Mouse (Mus musculus) cerebellum, postnatal 25 days (tissue): Measurements from ENCODE around the gene Gm21887.
"Not testable (repeated sequence)": the region's sequence is repeated elsewhere in the genome, so short reads cannot be mapped to it uniquely, and the experiment has no call there.

Experiments used
- DNase-seq, 2 experiments: peaks; one replicate each; pipeline ENCODE4 v3.0.0; 2021; ENCODE audit warnings: mixed read lengths in 2 of 2

Gm21887 gene

DNA sequence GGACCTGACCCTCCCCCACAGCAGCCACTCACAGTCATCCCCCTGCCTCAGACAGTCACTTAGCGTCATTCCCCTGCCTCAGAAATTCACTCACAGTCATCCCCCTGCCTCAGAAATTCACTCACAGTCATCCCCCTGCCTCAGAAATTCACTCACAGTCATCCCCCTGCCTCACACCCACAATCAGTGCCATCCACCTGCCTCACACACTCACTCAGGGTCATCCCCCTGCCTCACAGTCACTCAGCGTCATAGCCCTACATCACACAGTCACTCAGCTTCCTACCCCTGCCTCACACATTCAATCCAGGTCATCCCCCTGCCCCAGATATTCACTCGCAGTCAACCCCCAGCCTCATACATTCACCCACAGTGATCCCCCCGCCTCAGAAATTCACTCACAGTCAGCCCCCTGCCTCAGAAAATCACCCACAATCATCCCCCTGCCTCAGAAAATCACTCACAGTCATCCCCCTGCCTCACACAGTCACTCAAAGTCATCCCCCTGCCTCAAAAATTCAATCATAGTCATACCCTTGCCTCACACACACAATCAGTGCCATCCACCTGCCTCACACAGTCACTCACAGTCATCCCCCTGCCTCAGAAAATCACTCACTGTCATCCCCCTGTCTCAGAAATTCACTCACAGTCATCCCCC, 10.8 kb upstream of the Gm21887 start:
- DNase-seq: not testable (repeated sequence)

GRCm38 (mm10) chrX:169999226-169999883, 10.1 kb upstream of the Gm21887 start:
- DNase-seq: peak in 1 of 2 experiments; percentile 48

- DNase-seq: not testable (repeated sequence)
These were observed 9.4 kb upstream of the Gm21887 start for GRCm38 (mm10) chrX:169999912-170000641.

DNA sequence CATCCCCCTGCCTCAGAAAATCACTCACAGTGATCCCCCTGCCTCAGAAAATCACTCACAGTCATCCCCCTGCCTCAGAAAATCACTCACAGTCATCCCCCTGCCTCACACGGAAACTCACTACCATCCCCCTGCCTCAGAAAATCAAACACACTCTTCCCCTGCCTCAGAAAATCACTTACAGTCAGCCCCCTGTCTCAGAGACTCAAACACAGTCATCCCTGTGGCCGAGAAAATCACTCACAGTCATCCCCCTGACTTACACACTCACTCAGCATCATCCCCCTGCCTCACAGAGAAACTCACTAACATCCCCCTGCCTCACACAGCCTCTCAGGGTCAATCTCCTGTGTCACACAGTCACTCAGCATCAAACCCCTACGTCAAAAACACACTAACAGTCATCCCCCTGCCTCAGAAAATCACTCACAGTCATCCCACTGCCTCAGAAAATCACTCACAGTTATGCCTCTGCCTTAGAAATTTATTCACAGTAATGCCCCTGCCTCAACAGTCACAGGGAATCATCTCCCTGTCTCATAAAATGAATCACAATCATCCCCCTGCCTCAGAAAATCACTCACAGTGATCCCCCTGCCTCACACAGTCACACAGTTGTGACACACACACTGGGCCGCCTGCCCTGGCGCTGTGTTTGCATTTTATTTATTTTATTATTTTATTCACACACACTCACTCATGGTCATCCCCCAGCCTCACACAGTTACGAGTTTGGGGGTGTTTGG, 8.6 kb upstream of the Gm21887 start:
- DNase-seq: not testable (repeated sequence)

GRCm38 (mm10) chrX:170001388-170001695, 8.1 kb upstream of the Gm21887 start:
- not testable (repeated sequence) for DNase-seq

DNA sequence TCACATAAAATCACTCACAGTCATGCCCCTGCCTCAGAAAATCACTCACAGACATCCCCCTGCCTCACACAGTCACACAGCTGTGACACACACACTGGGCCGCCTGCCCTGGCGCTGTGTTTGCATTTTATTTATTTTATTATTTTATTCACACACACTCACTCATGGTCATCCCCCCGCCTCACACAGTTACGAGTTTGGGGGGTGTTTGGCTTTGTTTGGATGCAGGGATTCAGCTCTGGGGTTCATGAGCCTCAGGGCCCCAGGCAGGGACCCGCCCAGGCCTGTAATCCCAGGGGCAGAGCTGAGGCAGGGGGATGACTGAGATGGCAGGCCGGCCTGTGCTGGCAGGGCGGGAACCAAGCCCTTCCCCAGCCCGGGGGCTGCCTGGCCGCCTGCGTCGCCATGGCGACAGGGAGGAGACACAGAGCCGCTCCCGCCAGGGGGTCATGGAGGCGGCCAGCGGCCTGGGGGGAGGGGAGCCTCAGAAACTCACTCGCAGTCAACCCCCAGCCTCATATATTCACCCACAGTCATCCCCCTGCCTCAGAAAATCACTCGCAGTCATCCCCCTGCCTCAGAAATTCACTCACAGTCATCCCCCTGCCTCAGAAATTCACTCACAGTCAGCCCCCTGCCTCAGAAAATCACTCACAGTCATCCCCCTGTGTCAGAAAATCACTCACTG, 6.8 kb upstream of the Gm21887 start:
- peak in 1 of 2 experiments; percentile 65 for DNase-seq

- not testable (repeated sequence) for DNase-seq
These were observed 5.9 kb upstream of the Gm21887 start for GRCm38 (mm10) chrX:170003536-170003935.

DNA sequence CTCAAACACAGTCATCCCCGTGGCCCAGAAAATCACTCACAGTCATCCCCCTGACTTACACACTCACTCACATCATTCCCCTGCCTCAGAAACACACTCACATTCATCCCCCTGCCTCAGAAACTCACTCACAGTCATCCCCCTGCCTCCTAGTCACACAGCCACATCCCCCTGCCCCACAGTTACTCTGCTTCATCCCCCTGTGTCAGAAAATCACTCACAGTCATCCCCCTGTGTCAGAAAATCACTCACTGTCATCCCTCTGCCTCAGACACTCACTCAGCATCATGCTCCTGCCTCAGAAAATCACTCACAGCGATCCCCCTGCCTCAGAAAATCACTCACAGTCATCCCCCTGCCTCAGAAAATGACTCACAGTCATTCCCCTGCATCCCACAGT, 5.2 kb upstream of the Gm21887 start:
- DNase-seq: not testable (repeated sequence)

GRCm38 (mm10) chrX:170004793-170005192, 4.7 kb upstream of the Gm21887 start:
- not testable (repeated sequence) for DNase-seq

- peak in 1 of 2 experiments; percentile 66 for DNase-seq
These were observed 4.3 kb upstream of the Gm21887 start for GRCm38 (mm10) chrX:170005194-170005593.

DNA sequence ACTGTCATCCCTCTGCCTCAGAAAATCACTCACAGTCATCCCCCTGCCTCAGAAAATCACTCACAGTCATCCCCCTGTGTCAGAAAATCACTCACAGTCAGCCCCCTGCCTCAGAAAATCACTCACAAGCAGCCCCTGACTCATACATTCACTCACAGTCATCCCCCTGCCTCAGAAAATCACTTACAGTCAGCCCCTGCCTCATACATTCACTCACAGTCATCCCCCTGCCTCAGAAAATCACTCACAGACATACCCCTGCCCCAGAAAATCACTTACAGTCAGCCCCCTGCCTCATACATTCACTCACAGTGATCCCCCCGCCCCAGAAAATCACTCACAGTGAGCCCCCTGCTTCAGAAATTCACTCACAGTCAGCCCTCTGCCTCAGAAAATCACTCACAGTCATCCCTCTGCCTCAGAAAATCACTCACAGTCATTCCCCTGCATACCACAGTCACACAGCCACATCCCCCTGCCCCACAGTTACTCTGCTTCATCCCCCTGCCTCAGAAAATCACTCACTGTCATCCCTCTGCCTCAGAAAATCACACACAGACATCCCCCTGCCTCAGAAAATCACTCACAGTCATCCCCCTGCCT, 3.7 kb upstream of the Gm21887 start:
- DNase-seq: not testable (repeated sequence)

DNA sequence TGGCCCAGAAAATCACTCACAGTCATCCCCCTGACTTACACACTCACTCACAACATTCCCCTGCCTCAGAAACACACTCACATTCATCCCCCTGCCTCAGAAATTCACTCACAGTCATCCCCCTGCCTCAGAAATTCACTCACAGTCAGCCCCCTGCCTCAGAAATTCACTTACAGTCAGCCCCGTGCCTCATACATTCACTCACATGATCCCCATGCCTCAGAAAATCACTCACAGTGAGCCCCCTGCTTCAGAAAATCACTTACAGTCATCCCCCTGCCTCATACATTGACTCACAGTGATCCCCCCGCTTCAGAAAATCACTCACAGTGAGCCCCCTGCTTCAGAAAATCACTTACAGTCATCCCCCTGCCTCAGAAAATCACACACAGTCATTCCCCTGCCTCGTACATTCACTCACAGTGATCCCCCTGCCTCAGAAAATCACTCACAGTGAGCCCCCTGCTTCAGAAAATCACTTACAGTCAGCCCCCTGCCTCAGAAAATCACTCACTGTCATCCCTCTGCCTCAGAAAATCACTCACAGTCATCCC, 2.7 kb upstream of the Gm21887 start:
- not testable (repeated sequence) for DNase-seq

- not testable (repeated sequence) for DNase-seq
These were observed 1.9 kb upstream of the Gm21887 start for GRCm38 (mm10) chrX:170007375-170008178.

DNA sequence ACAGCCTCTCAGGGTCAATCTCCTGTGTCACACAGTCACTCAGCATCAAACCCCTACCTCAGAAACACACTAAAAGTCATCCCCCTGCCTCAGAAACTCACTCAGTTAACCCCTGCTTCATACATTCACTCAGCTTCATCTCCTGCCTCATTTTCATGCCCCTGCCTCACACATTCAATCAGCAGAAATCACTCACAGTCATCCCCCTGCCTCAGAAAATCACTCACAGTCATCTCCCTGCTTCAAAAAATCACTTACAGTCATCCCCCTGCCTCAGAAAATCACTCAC, 1.3 kb upstream of the Gm21887 start:
- DNase-seq: not testable (repeated sequence)

DNA sequence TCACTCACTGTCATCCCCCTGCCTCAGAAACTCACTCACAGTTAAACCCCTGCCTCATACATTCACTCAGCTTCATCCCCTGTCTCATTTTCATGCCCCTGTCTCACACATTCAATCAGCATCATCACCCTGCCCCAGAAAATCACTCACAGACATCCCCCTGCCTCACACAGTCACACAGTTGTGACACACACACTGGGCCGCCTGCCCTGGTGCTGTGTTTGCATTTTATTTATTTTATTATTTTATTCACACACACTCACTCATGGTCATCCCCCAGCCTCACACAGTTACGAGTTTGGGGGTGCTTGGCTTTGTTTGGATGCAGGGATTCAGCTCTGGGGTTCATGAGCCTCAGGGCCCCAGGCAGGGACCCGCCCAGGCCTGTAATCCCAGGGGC, 875 bp upstream of the Gm21887 start:
- DNase-seq: peak; percentile 43 to 51

DNA sequence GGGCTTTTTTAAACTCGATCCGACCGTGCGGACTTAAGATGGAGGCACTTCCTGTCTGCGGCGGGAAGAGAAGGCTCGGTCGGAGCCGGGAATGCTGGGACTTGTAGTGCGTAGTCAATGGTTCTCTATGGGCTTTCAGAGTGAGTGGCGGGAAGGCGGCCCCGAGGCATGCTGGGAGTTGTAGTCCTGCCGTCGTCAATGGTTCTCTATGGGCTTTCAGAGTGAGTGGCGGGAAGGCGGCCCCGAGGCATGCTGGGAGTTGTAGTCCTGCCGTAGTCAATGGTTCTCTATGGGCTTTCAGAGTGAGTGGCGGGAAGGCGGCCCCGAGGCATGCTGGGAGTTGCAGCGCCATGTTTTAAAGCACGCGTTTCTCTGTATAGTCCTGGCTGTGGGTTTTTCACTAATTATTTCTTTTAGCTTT, 352 bp downstream of the Gm21887 start:
- peak; percentile 100 for DNase-seq

GRCm38 (mm10) chrX:170010581-170011528, 1.4 kb downstream of the Gm21887 start:
- DNase-seq: peak; percentile 67 to 80

GRCm38 (mm10) chrX:170011529-170011879, 2.0 kb downstream of the Gm21887 start:
- not testable (repeated sequence) for DNase-seq

GRCm38 (mm10) chrX:170013421-170013820, 4.0 kb downstream of the Gm21887 start:
- DNase-seq: not testable (repeated sequence)

DNA sequence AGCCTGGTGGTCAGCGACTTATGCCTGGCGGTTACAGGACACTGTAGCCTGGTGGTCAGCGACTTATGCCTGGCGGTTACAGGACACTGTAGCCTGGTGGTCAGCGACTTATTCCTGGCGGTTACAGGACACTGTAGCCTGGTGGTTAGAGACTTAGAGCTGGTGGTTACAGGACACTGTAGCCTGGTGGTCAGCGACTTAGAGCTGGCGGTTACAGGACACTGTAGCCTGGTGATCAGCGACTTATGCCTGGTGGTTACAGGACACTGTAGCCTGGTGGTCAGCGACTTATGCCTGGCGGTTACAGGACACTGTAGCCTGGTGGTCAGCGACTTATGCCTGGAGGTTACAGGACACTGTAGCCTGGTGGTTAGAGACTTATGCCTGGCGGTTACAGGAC, 4.6 kb downstream of the Gm21887 start:
- not testable (repeated sequence) for DNase-seq
